Mouse (Mus musculus): ENCODE data around the gene Eya4.

DNA sequence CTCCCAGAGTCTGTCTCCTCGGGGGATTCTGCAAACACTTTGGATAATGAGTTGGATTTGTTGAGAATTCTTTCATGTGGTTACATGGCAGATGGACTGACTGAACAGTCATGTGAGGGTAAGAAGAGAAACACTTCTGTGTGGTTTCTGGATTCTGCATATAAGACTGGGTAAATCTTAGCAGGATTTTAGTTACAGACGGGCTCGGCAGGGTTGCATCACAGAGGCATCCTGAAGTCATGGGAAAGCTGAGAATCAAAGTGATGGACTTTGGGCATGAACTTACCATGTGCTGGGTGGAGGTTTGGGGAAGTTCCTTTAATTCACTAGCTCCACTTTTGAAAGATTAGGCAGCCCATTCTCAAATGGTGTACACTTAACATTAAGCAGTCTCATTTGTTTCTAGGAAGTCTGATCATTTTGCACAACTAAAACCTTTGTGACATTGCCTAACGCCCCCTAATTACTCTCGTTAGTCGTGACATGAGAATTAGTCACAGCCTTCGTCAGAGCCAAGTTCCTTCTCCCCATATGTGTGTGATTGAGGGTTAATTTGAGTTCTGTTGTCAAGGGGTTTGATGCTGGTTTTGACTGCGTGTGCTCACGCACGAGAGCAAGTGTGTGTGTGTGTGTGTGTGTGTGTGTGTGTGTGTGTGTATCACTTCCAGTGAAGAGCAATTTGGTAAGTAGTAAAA is 147.3 kb downstream of the Eya4 start:
- TF ChIP-seq CTCF (IDR thresholded peaks at IDR 0.05; ENCODE audit: low read depth, low read length) (no peak), POLR2A (IDR thresholded peaks at IDR 0.05; ENCODE audit: borderline replicate concordance, low read depth, low read length) (no peak)
